Mouse (Mus musculus): ENCODE results near the gene Iqgap2.

GRCm38 (mm10) chr13:95595411-95595810 is 296.3 kb downstream of the Iqgap2 start:
- TF ChIP-seq CTCF (IDR thresholded peaks at IDR 0.05; ENCODE audit: low read depth) = no peak
- no peak for TF ChIP-seq EP300 (IDR thresholded peaks at IDR 0.05; ENCODE audit: low read depth)

Data from liver, postnatal 0 days (tissue).